Mouse (Mus musculus): ENCODE data around the gene Cryz.
"Not testable (repeated sequence)": the region's sequence is repeated elsewhere in the genome, so short reads cannot be mapped to it uniquely, and the experiment has no call there.

Cryz gene

DNA sequence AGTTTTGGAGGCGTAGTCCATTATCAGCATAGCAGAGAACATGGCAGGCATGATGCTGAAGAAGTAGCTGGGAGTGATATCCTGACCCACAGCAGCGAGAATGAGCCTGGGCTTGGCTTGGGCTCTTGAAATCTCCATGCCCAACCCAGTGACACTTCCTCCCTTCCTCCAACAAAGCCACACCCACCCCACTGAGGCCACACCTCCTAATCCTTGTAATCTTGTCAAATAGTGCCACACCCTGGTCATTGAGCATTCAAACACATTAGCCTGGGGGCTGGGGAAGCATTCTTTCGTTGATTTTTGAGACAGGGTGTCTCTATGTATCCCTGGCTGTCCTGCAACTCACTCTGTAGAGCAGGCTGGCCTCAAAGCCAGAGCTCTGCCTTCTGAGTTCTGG, 15.4 kb downstream of the Cryz start:
- DNase-seq (ENCODE audit: low read depth, low spot score), result no peak

- no peak for DNase-seq (ENCODE audit: low read depth, low spot score)
Observed at GRCm38 (mm10) chr3:154614771-154615170, 18.3 kb downstream of the Cryz start.

GRCm38 (mm10) chr3:154615304-154615703, 18.8 kb downstream of the Cryz start:
- no peak for DNase-seq (ENCODE audit: low read depth, low spot score)

DNA sequence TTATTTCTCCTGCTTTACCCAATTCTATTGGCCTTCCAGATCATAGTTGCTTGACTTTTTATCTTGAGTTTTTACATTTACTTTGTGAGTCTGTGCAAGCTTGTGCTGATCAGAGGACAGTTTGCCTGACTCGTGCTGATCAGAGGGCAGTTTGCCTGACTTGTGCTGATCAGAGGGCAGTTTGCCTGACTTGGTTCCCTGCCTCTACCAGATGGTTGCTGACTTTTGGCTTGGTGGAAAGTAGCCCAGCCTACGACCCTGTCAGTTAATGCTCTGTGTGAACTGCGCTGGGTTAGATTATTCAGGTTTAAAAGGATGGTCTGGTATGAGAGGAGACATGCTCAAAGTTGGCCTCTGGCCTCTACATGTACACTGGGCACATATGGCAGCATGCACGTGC, 19.6 kb downstream of the Cryz start:
- no peak for DNase-seq (ENCODE audit: low read depth, low spot score)

DNA sequence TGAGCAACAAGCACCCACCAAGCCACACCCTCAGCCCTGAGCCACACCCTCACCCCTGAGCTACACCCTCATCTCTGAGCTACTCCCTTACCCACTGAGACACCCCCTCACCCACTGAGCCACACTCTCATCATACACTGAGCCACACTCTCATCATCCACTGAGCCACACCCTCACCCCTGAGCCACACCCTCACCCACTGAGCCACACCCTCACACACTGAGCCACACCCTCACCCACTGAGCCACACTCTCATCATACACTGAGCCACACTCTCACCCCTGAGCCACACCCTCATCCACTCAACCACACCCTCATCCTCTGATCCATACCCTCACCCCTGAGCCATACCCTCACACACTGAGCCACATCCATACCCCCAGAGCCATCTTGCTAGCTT, 31.8 kb downstream of the Cryz start:
- DNase-seq (ENCODE audit: low read depth, low spot score), result no peak

DNA sequence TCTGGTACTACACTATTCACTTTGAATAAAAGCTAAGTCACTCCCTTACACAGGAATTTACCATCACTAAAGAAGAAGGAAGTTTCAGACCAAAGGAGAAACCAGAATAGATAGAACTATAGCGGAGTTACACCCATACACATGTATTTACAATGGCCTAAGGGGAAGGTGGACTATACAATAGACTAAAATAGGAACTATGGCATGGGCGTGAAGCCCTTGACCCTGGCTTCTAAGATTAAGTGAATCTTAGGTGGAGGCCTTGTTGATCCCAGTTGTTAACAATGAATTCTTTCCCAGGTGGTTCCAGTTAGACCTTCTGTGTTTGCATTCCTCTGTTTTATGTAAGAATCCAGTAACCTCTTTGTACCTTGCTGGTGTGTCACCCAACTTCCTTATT, 34.8 kb downstream of the Cryz start:
- DNase-seq (ENCODE audit: low read depth, low spot score), result not testable (repeated sequence)

GRCm38 (mm10) chr3:154633091-154633490, 36.6 kb downstream of the Cryz start:
- no peak for DNase-seq (ENCODE audit: low read depth, low spot score)

DNA sequence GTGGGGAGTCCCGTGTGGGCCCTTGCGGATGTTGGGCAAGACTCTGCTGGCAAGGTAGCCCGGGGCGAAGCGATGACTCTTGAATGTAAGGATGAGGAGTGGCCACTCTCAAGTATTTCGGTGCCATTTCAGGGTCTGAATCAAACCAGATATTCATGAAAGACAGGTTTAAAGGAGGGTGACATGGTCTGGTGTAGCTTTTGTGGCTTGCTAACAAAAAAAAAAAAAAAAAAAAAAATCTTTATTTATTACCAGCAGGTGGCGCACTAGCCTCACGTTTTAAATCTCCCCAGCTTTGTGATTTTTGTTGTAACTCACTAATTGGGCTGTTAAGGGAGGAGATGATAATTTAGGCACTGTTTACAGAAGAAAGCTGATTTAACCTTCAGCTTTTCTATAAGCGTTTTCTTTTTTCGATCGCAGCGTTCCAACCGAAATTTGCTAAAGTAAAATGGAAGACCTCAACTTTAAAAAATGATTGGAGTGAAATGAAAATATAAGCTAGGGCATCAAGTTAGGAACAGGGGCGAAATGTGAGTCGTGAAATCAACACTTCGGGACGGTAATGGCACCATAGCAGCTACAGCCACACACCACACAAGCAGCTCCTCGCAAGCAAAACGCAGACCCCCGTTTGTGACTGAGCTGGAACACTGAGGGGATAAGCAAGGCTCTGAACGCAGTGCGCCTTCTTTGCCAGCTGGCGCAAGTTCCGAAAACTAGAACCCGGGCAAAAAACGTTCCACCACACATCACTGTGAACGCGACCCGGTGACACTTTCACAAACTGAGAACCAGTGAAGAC, 50.3 kb downstream of the Cryz start:
- no peak for DNase-seq (ENCODE audit: low read depth, low spot score)

DNA sequence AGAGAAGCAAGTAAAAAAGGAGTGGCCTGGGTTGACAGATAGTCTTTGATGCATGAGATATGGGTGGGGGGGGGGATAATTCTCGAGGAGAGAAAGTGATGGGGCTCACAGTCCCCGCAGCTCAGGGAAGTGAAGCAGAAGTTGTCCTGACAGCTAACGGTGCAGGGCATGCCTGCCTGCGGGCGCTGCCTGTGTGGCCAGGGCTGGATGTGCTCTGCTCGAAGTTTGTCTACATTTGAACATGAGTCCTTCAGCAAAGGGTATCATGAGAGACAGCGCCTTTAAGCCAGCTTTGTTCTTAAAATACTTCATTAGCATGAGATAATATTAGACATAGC, 50.9 kb downstream of the Cryz start:
- no peak for DNase-seq (ENCODE audit: low read depth, low spot score)

DNA sequence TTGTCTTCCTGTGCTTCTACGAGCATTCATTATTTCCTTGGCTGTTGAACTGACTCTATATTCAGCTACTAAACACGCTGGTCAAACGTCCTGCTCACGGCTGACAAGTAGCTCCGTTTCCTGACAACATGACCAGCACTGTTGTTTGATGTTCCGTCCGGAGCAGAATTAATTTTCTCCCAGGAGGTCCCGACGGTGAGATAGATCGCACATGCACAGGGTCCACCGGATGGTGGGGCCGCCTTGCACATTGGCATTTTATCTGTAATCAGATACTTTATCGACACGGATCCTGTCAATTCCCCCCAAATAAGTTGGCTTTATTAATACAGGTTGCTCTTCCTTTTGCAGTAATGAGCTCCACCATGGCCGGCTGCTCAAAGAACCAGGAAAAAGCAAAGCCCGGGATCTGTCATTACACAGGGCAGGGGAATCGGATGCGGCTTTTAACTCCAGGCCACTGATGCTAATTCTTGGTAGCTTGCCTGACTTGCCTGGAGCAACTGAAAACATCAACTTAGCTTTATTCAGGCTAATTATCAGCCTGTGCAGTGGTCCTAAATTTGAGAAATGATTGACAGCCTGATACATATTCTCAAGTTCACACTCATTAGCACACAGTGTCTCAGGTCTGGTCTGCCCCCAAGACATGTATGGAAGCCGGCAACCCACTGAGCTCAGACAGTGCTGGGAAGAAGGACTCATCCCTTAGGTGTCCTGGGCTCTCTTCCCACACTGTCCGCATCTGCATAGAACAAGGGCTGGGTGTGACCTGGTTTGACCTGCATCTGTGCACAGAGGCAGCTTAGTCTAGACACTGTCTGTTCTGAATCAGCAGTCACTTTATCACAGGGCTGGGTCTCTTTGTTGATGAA, 53.1 kb downstream of the Cryz start:
- DNase-seq (ENCODE audit: low read depth, low spot score), result no peak

DNA sequence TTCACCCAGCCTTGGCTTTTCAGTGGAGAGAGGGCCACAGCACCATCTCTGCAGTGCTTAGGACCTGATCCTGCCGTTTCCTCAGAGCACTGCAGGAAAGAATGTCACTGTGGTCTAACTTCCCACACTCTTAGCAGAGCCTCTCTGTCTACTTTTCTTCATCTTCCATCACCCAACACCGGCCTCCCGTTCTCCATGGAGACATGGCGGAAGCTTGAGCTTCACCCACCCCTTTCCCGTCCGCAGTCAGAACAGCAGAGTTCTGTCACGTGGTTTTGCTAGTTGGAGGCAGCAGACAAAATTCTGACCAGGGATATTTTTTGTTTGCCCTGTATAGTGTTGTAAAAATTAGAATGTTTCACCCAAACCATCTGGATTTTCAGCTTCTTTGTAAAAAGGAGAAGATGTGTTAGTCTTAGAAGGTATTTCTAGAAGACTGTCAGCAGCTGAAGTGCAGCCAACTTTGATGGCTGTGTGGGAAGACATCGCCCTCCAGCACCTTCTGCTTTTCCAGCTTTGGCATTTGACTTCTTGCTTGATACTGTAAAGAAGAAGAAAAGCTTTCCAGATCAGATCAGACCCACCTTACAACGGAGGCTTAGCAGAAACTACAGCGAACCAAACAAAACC, 54.8 kb downstream of the Cryz start:
- no peak for DNase-seq (ENCODE audit: low read depth, low spot score)

- DNase-seq (ENCODE audit: low read depth, low spot score), result peak; percentile 56
Observed at GRCm38 (mm10) chr3:154652581-154653420, 56.3 kb downstream of the Cryz start.

- no peak for DNase-seq (ENCODE audit: low read depth, low spot score)
Observed at GRCm38 (mm10) chr3:154653454-154653853, 56.9 kb downstream of the Cryz start.

DNA sequence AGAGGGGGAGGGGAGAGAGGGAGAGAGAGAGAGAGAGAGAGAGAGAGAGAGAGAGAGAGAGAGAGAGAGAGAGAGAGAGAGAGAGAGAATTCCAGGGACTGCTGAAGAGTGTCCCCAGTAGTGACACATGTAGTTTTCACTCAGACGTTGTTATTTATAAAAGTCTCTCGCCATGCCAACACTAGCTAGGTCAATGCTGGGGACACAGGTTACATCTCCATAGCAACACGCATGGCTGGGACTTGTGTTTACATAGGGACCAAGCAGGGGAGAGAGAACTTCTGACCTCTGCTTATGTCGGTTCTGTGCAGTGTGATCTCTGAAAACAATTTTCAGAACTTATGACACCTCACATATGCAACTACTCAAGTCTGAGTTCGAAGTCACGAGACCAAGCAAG, 57.8 kb downstream of the Cryz start:
- DNase-seq (ENCODE audit: low read depth, low spot score), result no peak

DNA sequence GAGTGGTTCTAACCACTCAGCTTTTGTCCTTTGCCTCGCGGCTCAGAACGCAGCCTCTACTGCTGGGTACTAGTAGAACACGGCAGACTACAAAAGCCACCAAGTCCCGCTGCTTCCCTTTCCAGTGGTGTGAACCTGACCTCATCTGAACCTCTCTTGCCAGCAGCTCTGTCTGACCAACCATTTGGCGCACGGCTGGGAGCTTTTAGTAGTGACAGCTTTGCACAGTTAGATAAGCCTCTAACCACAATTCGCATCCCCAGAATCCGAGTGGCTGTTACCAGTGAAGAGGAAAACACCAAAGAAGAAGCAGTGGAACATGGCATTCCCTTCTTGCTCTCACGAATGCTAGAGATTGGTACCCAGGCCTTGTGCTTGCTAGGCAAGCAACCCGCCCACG, 58.4 kb downstream of the Cryz start:
- DNase-seq (ENCODE audit: low read depth, low spot score), result no peak

- no peak for DNase-seq (ENCODE audit: low read depth, low spot score)
Observed at GRCm38 (mm10) chr3:154655711-154656110, 59.2 kb downstream of the Cryz start.

GRCm38 (mm10) chr3:154663545-154663944, 67.0 kb downstream of the Cryz start, which contains the start of gene Erich3:
Gene Erich3 (plus strand): TSS chr3:154663859.
- DNase-seq (ENCODE audit: low read depth, low spot score), result no peak

DNA sequence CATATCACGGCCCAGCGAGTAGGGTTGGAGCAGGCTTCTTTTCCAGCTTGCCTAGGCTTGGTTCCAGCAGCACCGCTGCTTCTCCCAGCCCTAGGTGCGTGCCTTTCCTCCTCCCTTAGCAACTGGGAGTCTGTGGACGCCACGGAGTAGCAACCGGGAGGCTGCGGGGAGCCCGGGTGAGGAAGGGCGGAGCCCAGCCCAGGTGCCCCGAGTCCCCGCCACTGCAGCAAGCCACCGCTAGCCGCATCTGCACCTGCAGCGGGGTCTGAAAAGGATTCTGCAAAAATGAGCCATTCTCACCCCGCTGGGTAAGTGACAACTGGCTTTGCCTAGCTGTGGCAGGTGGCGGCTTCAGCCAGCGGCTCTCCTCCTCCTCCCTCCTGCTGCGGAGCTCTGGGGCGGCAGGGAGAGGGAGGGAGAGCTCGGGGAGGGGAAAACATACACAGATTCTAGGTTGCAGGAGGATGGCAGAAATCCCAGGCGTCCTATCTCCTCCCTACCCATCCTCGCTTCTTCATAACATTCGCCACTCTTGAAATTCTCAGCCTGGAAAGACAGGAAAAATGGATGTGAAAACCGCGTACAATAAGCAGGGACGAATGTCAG, 67.6 kb downstream of the Cryz start:
- DNase-seq (ENCODE audit: low read depth, low spot score), result no peak

GRCm38 (mm10) chr3:154664636-154665035, 68.1 kb downstream of the Cryz start:
- DNase-seq (ENCODE audit: low read depth, low spot score), result no peak

GRCm38 (mm10) chr3:154668485-154668884, 72.0 kb downstream of the Cryz start:
- no peak for DNase-seq (ENCODE audit: low read depth, low spot score)

- DNase-seq (ENCODE audit: low read depth, low spot score), result no peak
Observed at GRCm38 (mm10) chr3:154670584-154670983, 74.1 kb downstream of the Cryz start.

All from embryo, embryonic 11.5 days (tissue).